Mouse (Mus musculus): ENCODE results near the gene Retn.

GRCm38 (mm10) chr8:3655526-3655925 is at the start of gene Retn:
- no peak for TF ChIP-seq CTCF (IDR thresholded peaks at IDR 0.05; ENCODE audit: insufficient read depth, low read depth, low read length)
- no peak for TF ChIP-seq POLR2A (IDR thresholded peaks at IDR 0.05; ENCODE audit: insufficient read depth, low read depth, low read length)
